Mouse (Mus musculus): Measurements from ENCODE around the gene Slc12a8.

The Slc12a8 gene

GRCm38 (mm10) chr16:33583333-33583732 lies 66.2 kb downstream of the Slc12a8 start:
- no peak for DNase-seq (ENCODE audit: low read depth, low spot score)
- no peaks in the 10 kb centered on the region for H3K27me3 ChIP-seq (ENCODE audit: control insufficient read depth, insufficient read depth, low read length, poor library complexity, severe bottlenecking)
- H3K36me3 ChIP-seq (ENCODE audit: control insufficient read depth, insufficient read depth, low read length, poor library complexity, severe bottlenecking) = no peaks in the 10 kb centered on the region

- DNase-seq (ENCODE audit: low read depth, low spot score) = peak; percentile 54
- Histone ChIP-seq H3K36me3 (ENCODE audit: control insufficient read depth, insufficient read depth, low read length, poor library complexity, severe bottlenecking) (no peaks in the 10 kb centered on the region), H3K27me3 (ENCODE audit: control insufficient read depth, insufficient read depth, low read length, poor library complexity, severe bottlenecking) (no peaks in the 10 kb centered on the region)
These were observed 66.8 kb downstream of the Slc12a8 start for GRCm38 (mm10) chr16:33583881-33584454.

- DNase-seq (ENCODE audit: low read depth, low spot score) = peak; percentile 58
- Histone ChIP-seq H3K27me3 (ENCODE audit: control insufficient read depth, insufficient read depth, low read length, poor library complexity, severe bottlenecking) (no peaks in the 10 kb centered on the region), H3K36me3 (ENCODE audit: control insufficient read depth, insufficient read depth, low read length, poor library complexity, severe bottlenecking) (no peaks in the 10 kb centered on the region)
These were observed 67.4 kb downstream of the Slc12a8 start for GRCm38 (mm10) chr16:33584455-33585082.

GRCm38 (mm10) chr16:33585083-33585460 lies 67.9 kb downstream of the Slc12a8 start:
- Histone ChIP-seq H3K27me3 (ENCODE audit: control insufficient read depth, insufficient read depth, low read length, poor library complexity, severe bottlenecking) (no peaks in the 10 kb centered on the region), H3K36me3 (ENCODE audit: control insufficient read depth, insufficient read depth, low read length, poor library complexity, severe bottlenecking) (no peaks in the 10 kb centered on the region)
- DNase-seq (ENCODE audit: low read depth, low spot score) = no peak

GRCm38 (mm10) chr16:33587283-33588127 lies 70.4 kb downstream of the Slc12a8 start:
- H3K36me3 ChIP-seq (ENCODE audit: control insufficient read depth, insufficient read depth, low read length, poor library complexity, severe bottlenecking) = no peaks in the 10 kb centered on the region
- no peak for DNase-seq (ENCODE audit: low read depth, low spot score)

GRCm38 (mm10) chr16:33588845-33589244 lies 71.7 kb downstream of the Slc12a8 start:
- no peaks in the 10 kb centered on the region for H3K27me3 ChIP-seq (ENCODE audit: control insufficient read depth, insufficient read depth, low read length, poor library complexity, severe bottlenecking)

More at GRCm38 (mm10) chr16:33587283-33588127, 70.4 kb downstream of the Slc12a8 start:
- no peaks in the 10 kb centered on the region for H3K27me3 ChIP-seq (ENCODE audit: control insufficient read depth, insufficient read depth, low read length, poor library complexity, severe bottlenecking)

GRCm38 (mm10) chr16:33590438-33590837 lies 73.3 kb downstream of the Slc12a8 start:
- no peak for DNase-seq (ENCODE audit: low read depth, low spot score)
- H3K27me3 ChIP-seq (ENCODE audit: control insufficient read depth, insufficient read depth, low read length, poor library complexity, severe bottlenecking) = no peaks in the 10 kb centered on the region

More at GRCm38 (mm10) chr16:33588845-33589244, 71.7 kb downstream of the Slc12a8 start:
- no peaks in the 10 kb centered on the region for H3K36me3 ChIP-seq (ENCODE audit: control insufficient read depth, insufficient read depth, low read length, poor library complexity, severe bottlenecking)
- DNase-seq (ENCODE audit: low read depth, low spot score) = no peak

GRCm38 (mm10) chr16:33591390-33592067 lies 74.4 kb downstream of the Slc12a8 start:
- DNase-seq (ENCODE audit: low read depth, low spot score) = peak; percentile 70
- H3K27me3 ChIP-seq (ENCODE audit: control insufficient read depth, insufficient read depth, low read length, poor library complexity, severe bottlenecking) = no peaks in the 10 kb centered on the region
- no peaks in the 10 kb centered on the region for H3K36me3 ChIP-seq (ENCODE audit: control insufficient read depth, insufficient read depth, low read length, poor library complexity, severe bottlenecking)

More at GRCm38 (mm10) chr16:33590438-33590837, 73.3 kb downstream of the Slc12a8 start:
- H3K36me3 ChIP-seq (ENCODE audit: control insufficient read depth, insufficient read depth, low read length, poor library complexity, severe bottlenecking) = no peaks in the 10 kb centered on the region

GRCm38 (mm10) chr16:33592286-33592685 lies 75.2 kb downstream of the Slc12a8 start:
- Histone ChIP-seq H3K27me3 (ENCODE audit: control insufficient read depth, insufficient read depth, low read length, poor library complexity, severe bottlenecking) (no peaks in the 10 kb centered on the region), H3K36me3 (ENCODE audit: control insufficient read depth, insufficient read depth, low read length, poor library complexity, severe bottlenecking) (no peaks in the 10 kb centered on the region)
- no peak for DNase-seq (ENCODE audit: low read depth, low spot score)

GRCm38 (mm10) chr16:33593467-33593866 lies 76.3 kb downstream of the Slc12a8 start:
- no peak for DNase-seq (ENCODE audit: low read depth, low spot score)
- no peaks in the 10 kb centered on the region for H3K36me3 ChIP-seq (ENCODE audit: control insufficient read depth, insufficient read depth, low read length, poor library complexity, severe bottlenecking)
- no peaks in the 10 kb centered on the region for H3K27me3 ChIP-seq (ENCODE audit: control insufficient read depth, insufficient read depth, low read length, poor library complexity, severe bottlenecking)

GRCm38 (mm10) chr16:33594037-33594771 lies 77.1 kb downstream of the Slc12a8 start:
- Histone ChIP-seq H3K36me3 (ENCODE audit: control insufficient read depth, insufficient read depth, low read length, poor library complexity, severe bottlenecking) (no peaks in the 10 kb centered on the region), H3K27me3 (ENCODE audit: control insufficient read depth, insufficient read depth, low read length, poor library complexity, severe bottlenecking) (no peaks in the 10 kb centered on the region)
- no peak for DNase-seq (ENCODE audit: low read depth, low spot score)

- no peak for DNase-seq (ENCODE audit: low read depth, low spot score)
- H3K36me3 ChIP-seq (ENCODE audit: control insufficient read depth, insufficient read depth, low read length, poor library complexity, severe bottlenecking) = no peaks in the 10 kb centered on the region
These were observed 78.2 kb downstream of the Slc12a8 start for GRCm38 (mm10) chr16:33595235-33595769.

GRCm38 (mm10) chr16:33596213-33596612 lies 79.1 kb downstream of the Slc12a8 start:
- no peaks in the 10 kb centered on the region for H3K36me3 ChIP-seq (ENCODE audit: control insufficient read depth, insufficient read depth, low read length, poor library complexity, severe bottlenecking)
- DNase-seq (ENCODE audit: low read depth, low spot score) = no peak
- H3K27me3 ChIP-seq (ENCODE audit: control insufficient read depth, insufficient read depth, low read length, poor library complexity, severe bottlenecking) = no peaks in the 10 kb centered on the region

More at GRCm38 (mm10) chr16:33595235-33595769, 78.2 kb downstream of the Slc12a8 start:
- H3K27me3 ChIP-seq (ENCODE audit: control insufficient read depth, insufficient read depth, low read length, poor library complexity, severe bottlenecking) = no peaks in the 10 kb centered on the region

- peak; percentile 76 for DNase-seq (ENCODE audit: low read depth, low spot score)
- Histone ChIP-seq H3K27me3 (ENCODE audit: control insufficient read depth, insufficient read depth, low read length, poor library complexity, severe bottlenecking) (no peaks in the 10 kb centered on the region), H3K36me3 (ENCODE audit: control insufficient read depth, insufficient read depth, low read length, poor library complexity, severe bottlenecking) (no peaks in the 10 kb centered on the region)
These were observed 83.1 kb downstream of the Slc12a8 start for GRCm38 (mm10) chr16:33600216-33600615.

Data from splenic B cell, adult 2 months (primary cell).